Mouse (Mus musculus): ENCODE measurements around the gene Atrip. TPM values are rescaled to one million over a fixed set of nuclear protein-coding genes. Genes with fewer than 3 reads are reported as not detected.

The Atrip gene
- polyA plus RNA-seq, 1 experiment from 2014 or later, result 21.3 TPM

GRCm38 (mm10) chr9:109027521-109027920 lies 46.4 kb downstream of the Atrip start:
- no peak overlapping the region for H3K4me3 ChIP-seq (replicated peaks)
- H3K36me3 ChIP-seq, result no peaks in the 10 kb centered on the region; the same call in 1 of the 2 replicates
- H3K9me3 ChIP-seq, result no peaks in the 10 kb centered on the region
- H3K4me2 ChIP-seq (replicated peaks), result no peak overlapping the region
- H3K9ac ChIP-seq, result no peak overlapping the region
- H3K4me1 ChIP-seq (replicated peaks), result no peaks in the 10 kb centered on the region
- WGBS, result 79% methylated on average over 8 of the region's 8 CpGs
- H3K27ac ChIP-seq, result no peak overlapping the region
- ATAC-seq, result no peak
- no peaks in the 10 kb centered on the region for H3K27me3 ChIP-seq (replicated peaks)

- WGBS, result 83% methylated on average over 17 of the region's 17 CpGs
- no peaks in the 10 kb centered on the region for H3K9me3 ChIP-seq
- no peaks in the 10 kb centered on the region for H3K4me1 ChIP-seq (replicated peaks)
- H3K4me3 ChIP-seq (replicated peaks), result no peak overlapping the region
- no peak overlapping the region for H3K9ac ChIP-seq
- no peak overlapping the region for H3K27ac ChIP-seq
- no peak overlapping the region for H3K4me2 ChIP-seq (replicated peaks)
- H3K36me3 ChIP-seq, result no peaks in the 10 kb centered on the region; the same call in 1 of the 2 replicates
- no peaks in the 10 kb centered on the region for H3K27me3 ChIP-seq (replicated peaks)
- no peak for ATAC-seq
These were observed 50.8 kb downstream of the Atrip start for GRCm38 (mm10) chr9:109022866-109023685.

- Histone ChIP-seq H3K4me1 (replicated peaks) (no peaks in the 10 kb centered on the region), H3K36me3 (no peaks in the 10 kb centered on the region), H3K9me3 (no peaks in the 10 kb centered on the region), H3K27me3 (replicated peaks) (no peaks in the 10 kb centered on the region), H3K27ac (no peak overlapping the region), H3K4me2 (replicated peaks) (no peak overlapping the region), H3K4me3 (replicated peaks) (no peak overlapping the region), H3K9ac (no peak overlapping the region)
- no peak for ATAC-seq
- 80% methylated on average over 4 of the region's 4 CpGs for WGBS
These were observed 52.5 kb downstream of the Atrip start for GRCm38 (mm10) chr9:109021428-109021827.

- no peak overlapping the region for H3K27ac ChIP-seq
- ATAC-seq, result no peak
- H3K27me3 ChIP-seq (replicated peaks), result no peaks in the 10 kb centered on the region
- no peak overlapping the region for H3K9ac ChIP-seq
- no peak overlapping the region for H3K4me2 ChIP-seq (replicated peaks)
- no peaks in the 10 kb centered on the region for H3K4me1 ChIP-seq (replicated peaks)
- no peak overlapping the region for H3K4me3 ChIP-seq (replicated peaks)
- H3K9me3 ChIP-seq, result no peaks in the 10 kb centered on the region
- no peaks in the 10 kb centered on the region for H3K36me3 ChIP-seq
- 55% methylated on average over 11 of the region's 11 CpGs for WGBS
These were observed 56.8 kb downstream of the Atrip start for GRCm38 (mm10) chr9:109016973-109017604.

- Histone ChIP-seq H3K27ac (no peak overlapping the region), H3K4me3 (replicated peaks) (no peak overlapping the region), H3K9me3 (no peaks in the 10 kb centered on the region), H3K9ac (no peak overlapping the region), H3K27me3 (replicated peaks) (no peaks in the 10 kb centered on the region), H3K4me2 (replicated peaks) (no peak overlapping the region), H3K36me3 (no peaks in the 10 kb centered on the region), H3K4me1 (replicated peaks) (no peaks in the 10 kb centered on the region)
- WGBS, result 44% methylated on average over 8 of the region's 8 CpGs
- peak; percentile 83 for ATAC-seq
These were observed 58.5 kb downstream of the Atrip start for GRCm38 (mm10) chr9:109015397-109015796.

GRCm38 (mm10) chr9:109010316-109010690 lies 63.6 kb downstream of the Atrip start:
- no peak overlapping the region for H3K27ac ChIP-seq
- no peaks in the 10 kb centered on the region for H3K9me3 ChIP-seq
- H3K4me1 ChIP-seq (replicated peaks), result 0 out of 2 replicates have a peak, but pooled peaks cover 5% of the 10 kb centered on the region
- no peak overlapping the region for H3K9ac ChIP-seq
- WGBS, result 64% methylated on average over 14 of the region's 14 CpGs
- H3K4me3 ChIP-seq (replicated peaks), result no peak overlapping the region
- H3K36me3 ChIP-seq, result no peaks in the 10 kb centered on the region
- no peak for ATAC-seq
- H3K4me2 ChIP-seq (replicated peaks), result no peak overlapping the region
- no peaks in the 10 kb centered on the region for H3K27me3 ChIP-seq (replicated peaks)

GRCm38 (mm10) chr9:109009636-109010315 lies 64.1 kb downstream of the Atrip start:
- Histone ChIP-seq H3K4me1 (replicated peaks) (0 out of 2 replicates have a peak, but pooled peaks cover 5% of the 10 kb centered on the region), H3K27me3 (replicated peaks) (no peaks in the 10 kb centered on the region), H3K9me3 (no peaks in the 10 kb centered on the region), H3K36me3 (no peaks in the 10 kb centered on the region), H3K4me2 (replicated peaks) (no peak overlapping the region), H3K9ac (no peak overlapping the region), H3K27ac (no peak overlapping the region), H3K4me3 (replicated peaks) (no peak overlapping the region)
- 42% methylated on average over 17 of the region's 17 CpGs for WGBS
- ATAC-seq, result peak; percentile 41; the same call in 1 of the 2 replicates

GRCm38 (mm10) chr9:109008994-109009635 lies 64.8 kb downstream of the Atrip start:
- 66% methylated on average over 10 of the region's 10 CpGs for WGBS
- Histone ChIP-seq H3K27ac (no peak overlapping the region), H3K4me1 (replicated peaks) (0 out of 2 replicates have a peak, but pooled peaks cover 5% of the 10 kb centered on the region), H3K4me2 (replicated peaks) (no peak overlapping the region), H3K27me3 (replicated peaks) (no peaks in the 10 kb centered on the region), H3K4me3 (replicated peaks) (no peak overlapping the region), H3K9me3 (no peaks in the 10 kb centered on the region), H3K9ac (no peak overlapping the region), H3K36me3 (no peaks in the 10 kb centered on the region)
- ATAC-seq, result no peak

- Histone ChIP-seq H3K4me1 (replicated peaks) (0 out of 2 replicates have a peak, but pooled peaks cover 5% of the 10 kb centered on the region), H3K4me3 (replicated peaks) (no peak overlapping the region), H3K27ac (no peak overlapping the region), H3K27me3 (replicated peaks) (no peaks in the 10 kb centered on the region), H3K9ac (no peak overlapping the region), H3K36me3 (no peaks in the 10 kb centered on the region), H3K9me3 (no peaks in the 10 kb centered on the region), H3K4me2 (replicated peaks) (no peak overlapping the region)
- no peak for ATAC-seq
- WGBS, result 84% methylated on average over 9 of the region's 9 CpGs
These were observed 65.8 kb downstream of the Atrip start for GRCm38 (mm10) chr9:109008081-109008480.

Other genes starting within 250 kb of the Atrip start
- 0.64 and 1.3 TPM in 2 replicates for gene Celsr3, start 247.8 kb downstream of the Atrip start, polyA plus RNA-seq (2015; fragmentation: Nextera tagmentation; extraction: Ambion mirVana)
- 36.1 and 43.3 TPM in 2 replicates for gene Slc26a6, start 220.8 kb downstream of the Atrip start, polyA plus RNA-seq (2015; fragmentation: Nextera tagmentation; extraction: Ambion mirVana)
- 0.34 TPM in 1 of 2 replicates, not detected in the other for gene Tmem89, start 159.5 kb downstream of the Atrip start, polyA plus RNA-seq (2015; fragmentation: Nextera tagmentation; extraction: Ambion mirVana)
- 568 and 640 TPM in 2 replicates for gene Uqcrc1, start 137.5 kb downstream of the Atrip start, polyA plus RNA-seq (2015; fragmentation: Nextera tagmentation; extraction: Ambion mirVana)
- 0.85 and 2.4 TPM in 2 replicates for gene Col7a1, start 120.5 kb downstream of the Atrip start, polyA plus RNA-seq (2015; fragmentation: Nextera tagmentation; extraction: Ambion mirVana)
- gene Ucn2, start 88.1 kb downstream of the Atrip start, polyA plus RNA-seq (2015; fragmentation: Nextera tagmentation; extraction: Ambion mirVana), result not detected in 2 replicates
- gene Pfkfb4, start 82.3 kb downstream of the Atrip start, polyA plus RNA-seq (2015; fragmentation: Nextera tagmentation; extraction: Ambion mirVana), result 11.5 and 17.0 TPM in 2 replicates
- gene Shisa5, start 35.6 kb downstream of the Atrip start, polyA plus RNA-seq (2015; fragmentation: Nextera tagmentation; extraction: Ambion mirVana), result 112 and 121 TPM in 2 replicates
- 12.5 and 13.4 TPM in 2 replicates for gene Trex1, start 14.4 kb downstream of the Atrip start, polyA plus RNA-seq (2015; fragmentation: Nextera tagmentation; extraction: Ambion mirVana)
- gene Ccdc51, start 8.4 kb upstream of the Atrip start, polyA plus RNA-seq (2015; fragmentation: Nextera tagmentation; extraction: Ambion mirVana), result 16.1 and 17.2 TPM in 2 replicates
- gene Tma7, start 8.5 kb upstream of the Atrip start, polyA plus RNA-seq (2015; fragmentation: Nextera tagmentation; extraction: Ambion mirVana), result 619 and 707 TPM in 2 replicates
- 7.1 TPM in 2 replicates for gene Plxnb1, start 21.3 kb upstream of the Atrip start, polyA plus RNA-seq (2015; fragmentation: Nextera tagmentation; extraction: Ambion mirVana)
- not detected in 2 replicates for gene Fbxw21, start 87.9 kb upstream of the Atrip start, polyA plus RNA-seq (2015; fragmentation: Nextera tagmentation; extraction: Ambion mirVana)
- gene Fbxw13, start 121.9 kb upstream of the Atrip start, polyA plus RNA-seq (2015; fragmentation: Nextera tagmentation; extraction: Ambion mirVana), result not detected in 2 replicates
- not detected in 2 replicates for gene Fbxw20, start 160.6 kb upstream of the Atrip start, polyA plus RNA-seq (2015; fragmentation: Nextera tagmentation; extraction: Ambion mirVana)
- not detected in 2 replicates for gene Fbxw14, start 213.6 kb upstream of the Atrip start, polyA plus RNA-seq (2015; fragmentation: Nextera tagmentation; extraction: Ambion mirVana)